Mouse (Mus musculus) liver, embryonic 13.5 days (tissue): Measurements from ENCODE around the gene Tspan32. TPM values are rescaled to one million over a fixed set of nuclear protein-coding genes. Genes with fewer than 3 reads are reported as not detected.
A peak's percentile ranks its signal among the peaks of the same experiment; 100 is the strongest.

Experiments used
- ATAC-seq: fragments of 200-750 bp; cut with Nextera tagmentation; 2 replicates; pipeline ENCODE4 v1.8.0; 2017; ENCODE audit warnings: low read depth, mild to moderate bottlenecking, moderate number of reproducible peaks, moderate library complexity
- DNase-seq: peaks from one replicate; pipeline ENCODE4 v3.0.0; 2022
- H3K27ac ChIP-seq: fragments of 300-500 bp; sonication (generic); 2 replicates; pipeline ENCODE4 v1.5.1; 2015; ENCODE audit warnings: moderate library complexity, mild to moderate bottlenecking, inconsistent platforms
- H3K27me3 ChIP-seq: fragments of 300-500 bp; sonication (generic); 2 replicates; pipeline ENCODE4 v1.6.1; 2015; ENCODE audit warnings: mild to moderate bottlenecking, inconsistent platforms
- H3K36me3 ChIP-seq: fragments of 300-500 bp; sonication (generic); 2 replicates; pipeline ENCODE4 v1.6.1; 2015; ENCODE audit warnings: mild to moderate bottlenecking, inconsistent platforms
- H3K4me1 ChIP-seq: fragments of 300-500 bp; sonication (generic); replicated peaks from 2 replicates; pipeline ENCODE4 v1.6.1; 2015; ENCODE audit warnings: inconsistent platforms
- H3K4me2 ChIP-seq: fragments of 300-500 bp; sonication (generic); 2 replicates; pipeline ENCODE4 v1.6.1; 2015; ENCODE audit warnings: inconsistent platforms, mild to moderate bottlenecking, moderate library complexity
- H3K4me3 ChIP-seq: fragments of 300-500 bp; sonication (generic); replicated peaks from 2 replicates; pipeline ENCODE4 v1.5.1; 2015; ENCODE audit warnings: mild to moderate bottlenecking, inconsistent platforms
- H3K9ac ChIP-seq: fragments of 300-500 bp; sonication (generic); 2 replicates; pipeline ENCODE4 v1.6.1; 2015; ENCODE audit warnings: mild to moderate bottlenecking, inconsistent platforms
- H3K9me3 ChIP-seq: fragments of 300-500 bp; sonication (generic); replicated peaks from 2 replicates; pipeline ENCODE4 v1.6.1; 2016; ENCODE audit warnings: inconsistent platforms
- WGBS: fragments of 180-500 bp; shearing (Covaris S2); methylation state at CpG from one replicate; pipeline ENCODE4 v1.1.7; 2015; ENCODE audit not compliant: insufficient replicate concordance; 5-methylcytosine and 5-hydroxymethylcytosine counted together
- polyA plus RNA-seq: library from polyadenylated mRNA; unstranded; fragments of >200 nt; fragmentation: Nextera tagmentation; extraction: Ambion mirVana; gene quantifications from 2 replicates; pipeline ENCODE4 v1.2.1, GENCODE M21; 2015

Tspan32 gene
- polyA plus RNA-seq, 1 experiment from 2014 or later = 99.6 TPM

DNA sequence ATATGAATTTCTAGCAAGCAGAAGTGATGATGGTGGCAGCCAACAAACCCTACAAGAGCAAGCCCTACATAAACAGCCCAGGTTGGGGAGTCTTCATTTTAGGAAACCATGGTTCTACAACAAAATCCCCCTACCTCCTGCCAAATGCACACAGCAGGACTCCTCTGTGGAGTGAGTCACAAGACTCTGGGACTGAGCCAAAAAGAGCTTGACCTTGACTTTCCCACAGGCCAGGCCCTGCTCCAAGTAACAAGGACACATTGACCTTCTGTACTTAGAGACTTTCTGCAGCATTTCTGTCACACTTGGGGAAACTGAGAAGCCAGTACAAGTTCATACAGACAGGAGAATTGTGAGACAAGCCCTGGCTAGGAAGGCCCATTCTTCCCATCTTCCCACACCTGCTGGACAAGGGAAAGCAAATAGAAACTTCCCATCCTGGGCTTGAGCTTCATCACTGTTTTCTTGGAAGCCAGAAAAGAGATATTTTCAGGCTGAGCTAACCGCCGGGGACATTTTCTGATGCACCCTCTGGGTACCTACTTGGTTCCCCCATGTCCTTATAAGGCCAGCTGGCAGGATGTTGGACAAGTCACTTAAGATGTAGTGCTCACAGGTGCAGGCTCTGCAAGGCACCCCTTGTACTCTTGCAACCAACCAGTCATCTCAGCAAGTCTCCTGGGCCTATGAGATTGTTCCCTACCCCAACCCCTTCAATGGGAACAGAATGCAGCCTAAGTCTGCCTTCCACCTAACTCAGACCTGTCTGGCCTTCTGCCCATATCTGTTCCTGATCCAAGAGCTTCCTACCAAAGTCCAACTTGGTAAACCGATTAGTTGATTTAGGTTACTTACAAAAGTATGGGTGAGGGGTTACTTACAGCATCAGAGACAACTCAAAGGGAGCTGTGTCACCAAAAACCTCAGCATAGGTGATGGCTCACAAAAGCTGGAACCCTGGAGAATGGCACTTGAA, 45.3 kb downstream of the Tspan32 start:
- DNase-seq (no peak), ATAC-seq (no peak)
- Histone ChIP-seq H3K27me3 (no peaks in the 10 kb centered on the region), H3K9me3 (no peaks in the 10 kb centered on the region), H3K36me3 (no peaks in the 10 kb centered on the region), H3K27ac (no peak overlapping the region), H3K4me2 (no peak overlapping the region), H3K9ac (no peak overlapping the region), H3K4me3 (no peak overlapping the region), H3K4me1 (peaks cover 42% of the 10 kb centered on the region)
- 75% methylated on average over 3 of the region's 3 CpGs for WGBS

DNA sequence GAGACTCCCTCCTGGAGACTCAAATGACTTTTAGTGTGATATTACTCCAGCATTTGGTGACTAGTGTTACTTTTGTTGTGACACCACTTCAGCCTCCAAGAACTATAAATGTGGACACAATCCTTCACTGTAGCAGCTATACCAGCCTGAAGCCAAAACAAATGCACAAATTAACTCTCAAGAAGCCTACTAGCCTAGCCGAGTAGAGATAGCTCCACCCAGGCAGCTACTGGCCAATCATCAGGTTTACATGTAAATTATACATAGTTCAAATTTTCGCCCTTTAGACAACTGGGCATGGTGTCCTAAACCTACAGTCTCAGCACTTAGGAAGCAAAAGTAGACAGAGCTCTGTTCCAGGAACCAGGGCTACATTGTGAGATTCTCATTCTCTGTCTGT, 46.5 kb downstream of the Tspan32 start:
- Histone ChIP-seq H3K27me3 (no peaks in the 10 kb centered on the region), H3K9me3 (no peaks in the 10 kb centered on the region), H3K4me1 (peaks cover 54% of the 10 kb centered on the region), H3K27ac (no peak overlapping the region), H3K9ac (no peak overlapping the region), H3K4me2 (no peak overlapping the region), H3K36me3 (no peaks in the 10 kb centered on the region), H3K4me3 (no peak overlapping the region)
- DNase-seq (no peak), ATAC-seq (no peak)
- WGBS = 29% methylated on average over 2 of the region's 2 CpGs

DNA sequence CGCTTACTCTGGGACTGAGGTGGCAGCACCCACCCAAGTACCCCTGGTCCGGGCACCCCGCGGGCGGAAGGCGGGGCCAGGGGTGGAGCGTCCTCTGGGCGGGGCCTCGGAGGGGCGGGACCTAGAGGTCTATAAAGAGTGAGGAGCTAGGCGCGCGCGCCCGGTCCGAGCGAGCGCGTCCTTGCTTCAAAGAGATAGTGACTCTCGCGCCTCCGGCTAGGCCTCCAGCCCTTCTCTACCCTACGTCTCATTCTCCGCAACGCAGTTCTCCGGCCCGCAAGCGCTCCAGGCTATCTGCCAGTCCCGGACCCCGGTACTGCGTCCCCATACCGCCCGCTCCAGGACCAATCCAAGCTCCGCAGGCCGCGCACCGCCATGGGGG, 47.8 kb downstream of the Tspan32 start, which contains the start of gene Cd81:
Cd81 (plus strand) TSS at position 114 of the 382 bp plus-strand sequence.
- peak within 1 kb of the TSS; percentile 95 for H3K4me2 ChIP-seq
- under 1% methylated on average over 37 of the region's 37 CpGs for WGBS
- no peaks in the 10 kb centered on the region for H3K9me3 ChIP-seq
- H3K4me1 ChIP-seq = peaks cover 67% of the 10 kb centered on the region
- H3K27ac ChIP-seq = peak within 1 kb of the TSS; percentile 89
- ATAC-seq = peak; percentile 82
- H3K36me3 ChIP-seq = no peaks in the 10 kb centered on the region
- H3K4me3 ChIP-seq = peak within 1 kb of the TSS; percentile 79
- peak within 1 kb of the TSS; percentile 83 for H3K9ac ChIP-seq
- peak; percentile 77 for DNase-seq
- no peaks in the 10 kb centered on the region for H3K27me3 ChIP-seq

DNA sequence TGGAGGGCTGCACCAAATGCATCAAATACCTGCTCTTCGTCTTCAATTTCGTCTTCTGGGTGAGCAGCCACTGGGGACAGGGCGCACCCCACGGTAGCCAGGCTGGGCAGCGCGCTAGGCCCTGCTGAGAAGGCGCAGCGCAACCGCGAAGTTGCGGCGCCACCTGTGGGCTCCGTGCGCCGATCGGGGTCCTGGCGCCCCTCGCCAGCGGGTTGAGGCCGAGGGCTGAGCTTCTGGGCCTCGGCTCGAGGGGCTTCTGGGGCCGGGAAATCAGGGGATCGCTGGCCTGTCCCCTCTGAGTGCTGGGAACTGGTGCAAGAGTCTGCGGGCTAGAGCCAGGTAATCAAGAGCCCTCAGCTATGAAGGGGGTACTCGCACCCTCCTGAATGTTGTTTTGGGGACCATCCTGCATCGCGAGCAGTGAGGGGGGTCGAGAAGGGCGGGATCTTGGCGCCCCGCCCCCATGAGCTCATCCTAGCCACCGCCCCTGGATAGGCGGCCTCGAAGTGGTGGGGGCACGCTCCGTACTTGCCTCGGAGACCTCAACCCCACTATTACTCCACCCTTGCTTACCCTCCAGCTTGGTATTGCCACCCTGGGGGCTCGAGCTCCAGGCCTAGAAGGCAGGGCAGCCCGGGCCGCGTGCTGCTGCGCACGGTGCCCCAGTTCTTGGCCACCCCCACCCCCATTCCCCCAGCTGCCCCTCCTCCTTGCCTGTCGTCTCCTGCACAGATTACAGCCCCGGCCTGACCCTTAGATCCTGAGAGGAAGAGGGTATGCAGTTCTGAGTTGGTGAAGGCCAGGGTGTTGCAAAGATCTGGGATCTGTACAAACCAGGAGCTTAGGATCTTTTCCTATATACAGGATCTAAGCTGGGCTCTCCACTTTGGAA, 48.4 kb downstream of the Tspan32 start:
- no peaks in the 10 kb centered on the region for H3K9me3 ChIP-seq
- DNase-seq = peak; percentile 42
- H3K4me1 ChIP-seq = peaks cover 74% of the 10 kb centered on the region
- H3K4me2 ChIP-seq = peak overlapping the region; percentile 95
- under 1% methylated on average over 46 of the region's 46 CpGs for WGBS
- H3K9ac ChIP-seq = peak overlapping the region; percentile 83
- peak overlapping the region; percentile 79 for H3K4me3 ChIP-seq
- peak overlapping the region; percentile 89 for H3K27ac ChIP-seq
- no peaks in the 10 kb centered on the region for H3K36me3 ChIP-seq
- peak; percentile 66 for ATAC-seq
- H3K27me3 ChIP-seq = no peaks in the 10 kb centered on the region

DNA sequence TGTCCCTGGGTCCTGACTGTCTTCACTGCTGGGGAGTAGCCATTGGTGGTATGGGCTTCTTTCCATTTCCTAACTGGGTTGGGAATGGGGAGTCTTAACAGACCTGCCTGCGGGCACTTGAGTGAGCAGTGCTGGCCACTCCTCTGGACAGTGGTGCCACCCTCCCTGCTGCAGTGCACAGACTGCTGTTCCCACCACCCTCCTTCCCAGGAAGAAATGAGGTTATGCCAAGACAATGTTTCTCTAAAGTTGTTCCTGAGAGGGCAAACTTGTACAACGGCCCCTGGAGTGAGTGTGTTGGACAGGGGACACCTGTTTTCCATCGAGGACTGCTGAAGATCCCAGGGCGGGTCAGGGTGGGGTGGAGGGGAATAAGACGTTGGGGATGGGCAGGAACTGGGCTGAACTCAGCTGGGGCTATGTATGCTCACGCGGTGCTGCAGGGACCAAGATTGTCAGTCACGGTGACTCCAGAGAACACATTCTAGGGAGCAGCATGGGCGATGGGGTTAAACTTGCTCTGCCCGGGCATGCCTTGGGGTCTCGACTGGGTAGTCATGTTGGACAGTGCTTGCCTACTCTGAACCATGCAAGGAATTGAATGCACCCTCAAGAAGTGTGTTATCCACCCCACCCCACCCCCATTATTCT, 49.2 kb downstream of the Tspan32 start:
- Histone ChIP-seq H3K4me2 (peak overlapping the region; percentile 95), H3K9me3 (no peaks in the 10 kb centered on the region), H3K9ac (peak overlapping the region; percentile 83), H3K4me3 (peak overlapping the region; percentile 79), H3K36me3 (no peaks in the 10 kb centered on the region), H3K27me3 (no peaks in the 10 kb centered on the region), H3K4me1 (peaks cover 82% of the 10 kb centered on the region), H3K27ac (peak overlapping the region; percentile 27; the same call in 1 of the 2 replicates)
- WGBS = 16% methylated on average over 11 of the region's 11 CpGs
- ATAC-seq (no peak), DNase-seq (no peak)

DNA sequence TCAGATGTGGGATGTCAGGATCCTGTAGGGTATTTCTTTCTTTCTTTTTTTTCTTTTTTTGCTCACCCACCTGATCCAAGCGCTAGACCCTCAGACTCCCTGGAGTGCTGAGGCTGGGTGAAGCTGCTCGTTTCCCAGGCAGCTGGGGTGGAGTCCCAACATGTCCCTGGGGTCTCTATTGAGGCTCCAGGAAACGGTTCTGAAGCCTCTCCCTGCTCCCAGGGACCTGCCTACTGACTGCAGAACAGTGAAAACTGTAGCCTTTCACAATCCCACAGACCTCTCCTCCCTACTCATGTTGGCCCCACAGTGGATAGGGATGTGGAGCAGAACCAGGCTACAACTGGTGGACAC, 49.7 kb downstream of the Tspan32 start:
- no peaks in the 10 kb centered on the region for H3K27me3 ChIP-seq
- peak overlapping the region; percentile 95 for H3K4me2 ChIP-seq
- peak overlapping the region; percentile 74; the same call in 1 of the 2 replicates for H3K27ac ChIP-seq
- no peaks in the 10 kb centered on the region for H3K9me3 ChIP-seq
- H3K4me3 ChIP-seq = peak overlapping the region; percentile 79
- H3K4me1 ChIP-seq = peaks cover 87% of the 10 kb centered on the region
- WGBS = 30% methylated on average over 3 of the region's 3 CpGs
- DNase-seq = no peak
- ATAC-seq = no peak
- H3K9ac ChIP-seq = peak overlapping the region; percentile 83
- H3K36me3 ChIP-seq = no peaks in the 10 kb centered on the region

DNA sequence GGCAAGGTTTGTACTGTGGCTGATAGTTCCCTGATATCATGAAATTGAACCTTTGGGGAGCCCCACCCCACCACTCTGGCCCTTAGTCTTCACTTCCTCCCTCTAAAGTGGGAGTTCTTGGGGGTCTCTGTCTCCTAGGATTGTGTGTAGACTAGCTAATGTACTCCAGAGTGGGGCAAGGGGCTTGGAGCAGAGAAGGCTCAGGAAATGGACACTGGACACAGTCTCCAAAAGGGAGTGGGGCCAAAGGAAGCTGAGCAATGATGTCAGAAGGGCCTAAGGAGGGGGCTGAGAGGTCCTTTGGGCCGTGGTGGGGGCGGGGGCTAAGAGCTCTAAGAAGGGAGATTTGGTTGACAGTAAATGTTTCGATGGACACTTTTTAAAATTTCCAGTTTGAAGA, 50.2 kb downstream of the Tspan32 start:
- 37% methylated on average over 3 of the region's 3 CpGs for WGBS
- H3K27ac ChIP-seq = peak overlapping the region; percentile 74
- H3K9me3 ChIP-seq = no peaks in the 10 kb centered on the region
- H3K9ac ChIP-seq = peak overlapping the region; percentile 83
- peak overlapping the region; percentile 79 for H3K4me3 ChIP-seq
- no peak for DNase-seq
- H3K27me3 ChIP-seq = no peaks in the 10 kb centered on the region
- H3K4me2 ChIP-seq = peak overlapping the region; percentile 95
- ATAC-seq = no peak
- no peaks in the 10 kb centered on the region for H3K36me3 ChIP-seq
- H3K4me1 ChIP-seq = peaks cover 91% of the 10 kb centered on the region

DNA sequence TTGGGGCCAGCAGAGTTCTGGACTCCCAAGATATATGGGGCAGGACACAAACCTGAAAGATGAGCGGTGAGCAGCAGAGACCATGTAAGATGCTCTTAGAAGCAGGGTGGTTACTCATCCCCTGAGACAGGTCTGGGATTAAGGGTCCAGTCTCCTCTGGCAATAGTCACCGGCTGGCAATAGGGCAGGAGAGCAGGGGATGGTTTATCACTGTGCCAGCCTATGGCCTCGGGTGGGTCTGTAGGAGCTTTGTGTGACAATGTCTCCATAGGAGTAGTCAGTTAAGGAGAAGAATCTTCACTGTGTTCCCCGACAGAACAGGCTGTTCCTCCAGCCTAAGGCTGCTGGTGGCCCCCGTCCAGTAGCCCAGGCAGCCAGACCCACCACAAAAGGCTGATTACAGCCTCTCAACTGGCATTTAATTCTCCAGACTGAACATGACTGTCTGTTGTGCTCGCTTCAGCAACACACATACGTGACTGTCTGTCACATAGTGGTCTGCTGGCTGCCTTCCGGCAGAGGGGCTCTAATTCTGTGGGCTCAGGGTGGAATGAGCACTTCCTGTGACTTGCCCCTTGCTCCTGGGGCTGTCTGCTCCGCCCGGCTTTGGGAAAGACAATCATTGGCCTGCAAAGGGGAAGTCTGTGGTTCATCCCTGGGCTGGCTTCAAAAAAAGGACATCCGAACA, 50.8 kb downstream of the Tspan32 start:
- peak overlapping the region; percentile 83 for H3K9ac ChIP-seq
- peak overlapping the region; percentile 79 for H3K4me3 ChIP-seq
- peaks cover 95% of the 10 kb centered on the region for H3K4me1 ChIP-seq
- H3K36me3 ChIP-seq = 0 out of 2 replicates have a peak, but pooled peaks cover 3% of the 10 kb centered on the region
- WGBS = 33% methylated on average over 11 of the region's 11 CpGs
- H3K27ac ChIP-seq = peak overlapping the region; percentile 74
- no peaks in the 10 kb centered on the region for H3K27me3 ChIP-seq
- DNase-seq = no peak
- H3K4me2 ChIP-seq = peak overlapping the region; percentile 95
- no peaks in the 10 kb centered on the region for H3K9me3 ChIP-seq
- ATAC-seq = no peak

DNA sequence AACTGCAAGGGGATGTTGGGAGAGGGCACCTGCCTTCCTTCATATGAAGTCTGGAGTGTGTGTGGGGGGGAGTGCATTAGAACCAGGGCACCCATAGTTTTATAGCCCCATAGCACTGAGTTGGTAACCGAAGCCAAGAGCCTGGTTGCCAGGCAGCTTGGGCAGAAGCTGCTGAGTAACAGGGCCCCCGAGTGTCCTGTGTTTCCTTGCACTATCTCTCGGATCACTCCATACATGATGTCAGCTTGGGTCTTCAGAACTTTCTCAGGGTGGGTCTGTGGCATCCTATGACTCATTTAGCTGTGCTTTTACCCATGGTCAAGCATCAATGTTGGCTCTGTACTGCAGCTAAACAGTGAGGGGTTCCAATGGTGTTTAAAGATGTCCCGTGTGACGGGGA, 52.2 kb downstream of the Tspan32 start:
- peak overlapping the region; percentile 74 for H3K27ac ChIP-seq
- H3K4me2 ChIP-seq = peak overlapping the region; percentile 95
- no peaks in the 10 kb centered on the region for H3K27me3 ChIP-seq
- ATAC-seq (no peak), DNase-seq (no peak)
- peak overlapping the region; percentile 37 for H3K9ac ChIP-seq
- peaks cover 11% of the 10 kb centered on the region for H3K36me3 ChIP-seq
- no peak overlapping the region for H3K4me3 ChIP-seq
- no peaks in the 10 kb centered on the region for H3K9me3 ChIP-seq
- 33% methylated on average over 5 of the region's 5 CpGs for WGBS
- peaks cover 97% of the 10 kb centered on the region for H3K4me1 ChIP-seq

DNA sequence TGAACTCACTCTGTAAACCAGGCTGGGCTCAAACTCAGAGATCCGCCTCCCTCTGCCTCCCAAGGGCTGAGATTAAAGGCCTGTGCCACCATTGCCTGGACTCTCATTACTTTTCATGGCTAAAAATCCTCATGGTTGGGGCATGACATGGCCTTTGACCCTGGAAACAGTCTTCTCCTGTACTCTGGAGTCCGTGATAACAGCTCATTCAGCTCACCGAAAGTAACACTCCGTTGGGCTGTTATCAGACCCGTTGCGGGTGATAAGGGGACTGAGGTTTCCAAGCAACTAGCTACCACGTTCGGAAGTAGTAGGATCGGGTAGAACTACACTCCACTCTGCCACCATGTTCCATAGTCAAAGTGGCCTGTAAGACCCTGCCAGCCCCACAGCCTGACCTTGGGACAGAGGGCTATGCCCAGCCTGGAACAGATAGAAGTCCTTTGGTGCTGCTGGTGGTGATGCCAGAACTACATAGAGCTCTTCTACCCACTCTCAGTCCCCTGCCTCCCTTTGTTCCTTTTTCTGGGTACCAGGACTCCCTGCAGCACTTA, 52.9 kb downstream of the Tspan32 start:
- H3K4me2 ChIP-seq = peak overlapping the region; percentile 51
- no peaks in the 10 kb centered on the region for H3K27me3 ChIP-seq
- H3K9me3 ChIP-seq = no peaks in the 10 kb centered on the region
- H3K27ac ChIP-seq = peak overlapping the region; percentile 74
- 0 out of 2 replicates have a peak overlapping the region, but pooled peaks have one; percentile 3 for H3K4me3 ChIP-seq
- DNase-seq (peak; percentile 46), ATAC-seq (peak; percentile 56)
- 3% methylated on average over 9 of the region's 9 CpGs for WGBS
- peaks cover 94% of the 10 kb centered on the region for H3K4me1 ChIP-seq
- H3K36me3 ChIP-seq = peaks cover 18% of the 10 kb centered on the region
- peak overlapping the region; percentile 37; the same call in 1 of the 2 replicates for H3K9ac ChIP-seq
